Mouse (Mus musculus) stomach, embryonic 14.5 days (tissue): ENCODE results near the gene Gna11. TPM values are rescaled to one million over a fixed set of nuclear protein-coding genes. Genes with fewer than 3 reads are reported as not detected.

Experiments used
- ATAC-seq: fragments of 200-750 bp; cut with Nextera tagmentation; 2 replicates; pipeline ENCODE4 v1.8.0; 2017; ENCODE audit warnings: low read depth, moderate TSS enrichment; ENCODE audit not compliant: insufficient number of reproducible peaks, insufficient read depth, low FRiP score
- H3K27ac ChIP-seq: fragments of 300-500 bp; sonication (generic); 2 replicates; pipeline ENCODE4 v1.5.1; 2014; ENCODE audit warnings: mild to moderate bottlenecking, low read length, moderate library complexity, mixed read lengths
- H3K27me3 ChIP-seq: fragments of 300-500 bp; sonication (generic); 2 replicates; pipeline ENCODE4 v1.6.1; 2014; ENCODE audit warnings: low read length, control low read depth, mixed read lengths; ENCODE audit not compliant: control insufficient read depth, insufficient read depth
- H3K36me3 ChIP-seq: fragments of 300-500 bp; sonication (generic); 2 replicates; pipeline ENCODE4 v1.6.1; 2014; ENCODE audit warnings: mild to moderate bottlenecking, control low read depth, low read length, moderate library complexity, mixed read lengths; ENCODE audit not compliant: control insufficient read depth, insufficient read depth
- H3K4me1 ChIP-seq: fragments of 300-500 bp; sonication (generic); 2 replicates; pipeline ENCODE4 v1.6.1; 2014; ENCODE audit warnings: low read length, control low read depth, mixed read lengths; ENCODE audit not compliant: control insufficient read depth, insufficient read depth
- H3K4me2 ChIP-seq: fragments of 300-500 bp; sonication (generic); replicated peaks from 2 replicates; pipeline ENCODE4 v1.6.1; 2014; ENCODE audit warnings: low read depth, low read length, control low read depth
- H3K4me3 ChIP-seq: fragments of 300-500 bp; sonication (generic); 2 replicates; pipeline ENCODE4 v1.5.1; 2014; ENCODE audit warnings: low read depth, low read length, control low read depth
- H3K9ac ChIP-seq: fragments of 300-500 bp; sonication (generic); replicated peaks from 2 replicates; pipeline ENCODE4 v1.6.1; 2014; ENCODE audit warnings: low read depth, mild to moderate bottlenecking, control low read depth, low read length, moderate library complexity, mixed read lengths
- H3K9me3 ChIP-seq: fragments of 300-500 bp; sonication (generic); 2 replicates; pipeline ENCODE4 v1.6.1; 2016; ENCODE audit warnings: low read depth, low read length, control low read depth; ENCODE audit not compliant: control insufficient read depth
- WGBS: fragments of 180-500 bp; shearing (Covaris S2); extraction: QIAGEN DNeasy Blood & Tissue Kit; methylation state at CpG from one replicate; pipeline ENCODE4 v1.1.7; 2014; 5-methylcytosine and 5-hydroxymethylcytosine counted together
- polyA plus RNA-seq: library from polyadenylated mRNA; unstranded; fragments of >200 nt; fragmentation: Nextera tagmentation; extraction: Ambion mirVana; gene quantifications from 2 replicates; pipeline ENCODE4 v1.2.1, GENCODE M21; 2014

Gene Gna11
- polyA plus RNA-seq, 1 experiment from 2014 or later: 89.3 TPM

DNA sequence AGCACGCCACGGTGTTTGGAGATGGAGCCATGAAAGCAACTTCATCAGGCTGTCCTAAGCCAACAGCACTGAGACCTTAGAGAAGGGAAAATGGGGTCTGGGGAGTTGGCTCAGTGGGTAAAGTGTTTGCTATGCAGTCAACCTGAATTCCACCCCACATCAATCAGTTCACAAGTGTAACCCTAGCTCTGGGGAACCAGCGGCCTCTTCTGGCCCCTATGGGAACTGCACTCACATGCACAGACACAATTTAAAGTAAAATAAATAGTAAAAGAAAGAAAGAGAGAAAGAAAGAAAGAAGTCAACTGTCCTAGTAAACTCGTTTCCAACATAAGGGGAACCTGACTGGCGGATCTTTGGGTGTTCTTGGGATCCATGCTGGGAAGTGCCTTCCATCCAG is 31.2 kb downstream of the Gna11 start:
- Histone ChIP-seq H3K4me3 (no peak overlapping the region), H3K27me3 (no peaks in the 10 kb centered on the region), H3K9me3 (no peaks in the 10 kb centered on the region), H3K4me1 (no peaks in the 10 kb centered on the region), H3K27ac (no peak overlapping the region), H3K9ac (no peak overlapping the region), H3K4me2 (no peak overlapping the region), H3K36me3 (no peaks in the 10 kb centered on the region)
- 85% methylated on average over 5 of the region's 5 CpGs for WGBS
- ATAC-seq: no peak

DNA sequence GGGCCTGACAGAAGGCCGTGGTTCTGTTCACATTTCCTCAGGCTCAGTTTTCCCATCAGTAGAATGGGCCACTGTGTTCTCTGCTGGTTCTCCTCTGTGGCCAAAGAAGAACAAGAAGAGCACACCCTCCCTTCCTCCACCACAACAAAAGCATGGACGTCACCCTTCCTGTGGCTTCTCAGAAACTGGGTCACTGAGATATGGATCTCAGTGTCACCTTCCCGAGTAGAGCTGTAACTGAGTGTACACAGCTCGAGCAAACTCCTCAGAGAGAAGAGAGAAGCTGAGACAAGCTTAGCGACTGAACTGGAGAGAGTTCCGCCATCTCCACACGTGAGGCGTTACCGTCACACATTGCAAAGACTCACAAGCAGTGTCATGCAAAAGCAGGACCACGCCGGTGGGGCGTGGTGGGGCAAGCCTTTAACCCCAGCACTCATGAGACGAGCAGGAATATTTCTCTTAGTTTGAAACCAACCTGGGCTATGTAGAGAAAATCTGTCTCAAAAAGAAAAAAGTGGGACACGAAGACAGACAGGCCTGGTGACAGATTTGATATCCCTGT is 34.7 kb downstream of the Gna11 start:
- Histone ChIP-seq H3K9me3 (no peaks in the 10 kb centered on the region), H3K36me3 (no peaks in the 10 kb centered on the region), H3K27ac (no peak overlapping the region), H3K4me2 (no peak overlapping the region), H3K9ac (no peak overlapping the region), H3K4me3 (no peak overlapping the region), H3K4me1 (no peaks in the 10 kb centered on the region), H3K27me3 (no peaks in the 10 kb centered on the region)
- ATAC-seq: no peak
- WGBS: 66% methylated on average over 14 of the region's 14 CpGs

DNA sequence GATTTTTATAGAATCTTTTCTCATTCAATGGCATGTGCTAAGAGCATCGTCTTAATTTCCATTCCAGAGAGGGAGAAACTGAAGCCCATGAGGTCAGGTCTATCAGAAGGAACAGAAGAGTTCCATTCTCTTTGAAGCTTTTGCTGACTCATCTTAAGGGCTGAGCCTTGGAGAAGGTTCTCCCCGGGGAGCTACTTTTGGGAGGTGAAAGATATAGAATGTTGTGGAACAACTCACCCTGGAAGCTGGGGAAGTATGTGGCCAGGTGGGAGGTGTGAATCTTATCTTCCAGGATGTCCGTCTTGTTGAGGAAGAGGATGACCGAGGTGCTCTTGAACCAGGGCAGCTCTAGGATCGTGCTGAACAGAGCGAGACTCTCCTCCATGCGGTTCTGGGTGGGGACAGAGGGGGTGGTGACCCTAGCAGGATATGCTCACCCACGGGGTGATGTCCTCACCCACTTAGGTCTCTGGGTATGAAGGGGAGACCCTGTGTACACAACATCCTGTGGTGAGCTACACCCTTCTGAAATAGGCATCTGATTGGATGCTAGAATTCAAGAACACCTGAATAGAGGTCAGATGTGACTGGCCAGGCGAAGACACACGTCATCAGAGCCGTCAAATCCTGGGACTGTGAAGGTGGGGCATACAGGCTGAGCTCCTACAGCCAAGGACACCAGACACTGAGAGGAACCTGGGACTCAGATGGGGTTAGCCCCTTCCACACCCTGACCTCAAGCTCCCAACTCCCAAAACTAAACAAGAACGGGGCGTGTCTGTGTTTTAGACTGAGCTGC is 37.1 kb downstream of the Gna11 start:
- no peak overlapping the region for H3K4me2 ChIP-seq
- no peak for ATAC-seq
- no peak overlapping the region for H3K9ac ChIP-seq
- no peaks in the 10 kb centered on the region for H3K27me3 ChIP-seq
- H3K36me3 ChIP-seq: no peaks in the 10 kb centered on the region
- H3K27ac ChIP-seq: no peak overlapping the region
- 73% methylated on average over 13 of the region's 13 CpGs for WGBS
- H3K4me3 ChIP-seq: no peak overlapping the region
- no peaks in the 10 kb centered on the region for H3K9me3 ChIP-seq
- no peaks in the 10 kb centered on the region for H3K4me1 ChIP-seq

DNA sequence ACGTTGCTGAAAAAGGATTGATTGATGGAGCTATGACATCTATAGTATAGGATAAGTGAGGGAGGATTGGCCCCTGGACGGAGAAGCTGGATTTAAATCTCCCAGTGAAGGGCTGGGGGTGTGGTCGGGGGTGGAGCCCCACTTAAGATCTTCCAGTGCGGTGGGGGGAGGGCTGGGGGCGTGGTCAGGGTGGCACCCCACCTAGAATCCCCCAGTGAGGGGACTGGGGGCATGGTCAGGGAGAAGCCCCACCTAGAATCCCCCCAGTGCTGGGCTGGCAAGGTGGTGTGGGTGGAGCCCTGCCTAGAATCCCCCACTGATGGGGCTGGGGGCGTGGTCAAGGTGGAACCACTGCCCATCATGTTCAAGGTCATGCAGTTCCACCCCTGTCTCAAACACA is 37.9 kb downstream of the Gna11 start:
- Histone ChIP-seq H3K4me2 (no peak overlapping the region), H3K9me3 (no peaks in the 10 kb centered on the region), H3K4me1 (no peaks in the 10 kb centered on the region), H3K27me3 (no peaks in the 10 kb centered on the region), H3K36me3 (no peaks in the 10 kb centered on the region), H3K9ac (no peak overlapping the region), H3K4me3 (no peak overlapping the region), H3K27ac (no peak overlapping the region)
- ATAC-seq: no peak
- 32% methylated on average over 6 of the region's 6 CpGs for WGBS

DNA sequence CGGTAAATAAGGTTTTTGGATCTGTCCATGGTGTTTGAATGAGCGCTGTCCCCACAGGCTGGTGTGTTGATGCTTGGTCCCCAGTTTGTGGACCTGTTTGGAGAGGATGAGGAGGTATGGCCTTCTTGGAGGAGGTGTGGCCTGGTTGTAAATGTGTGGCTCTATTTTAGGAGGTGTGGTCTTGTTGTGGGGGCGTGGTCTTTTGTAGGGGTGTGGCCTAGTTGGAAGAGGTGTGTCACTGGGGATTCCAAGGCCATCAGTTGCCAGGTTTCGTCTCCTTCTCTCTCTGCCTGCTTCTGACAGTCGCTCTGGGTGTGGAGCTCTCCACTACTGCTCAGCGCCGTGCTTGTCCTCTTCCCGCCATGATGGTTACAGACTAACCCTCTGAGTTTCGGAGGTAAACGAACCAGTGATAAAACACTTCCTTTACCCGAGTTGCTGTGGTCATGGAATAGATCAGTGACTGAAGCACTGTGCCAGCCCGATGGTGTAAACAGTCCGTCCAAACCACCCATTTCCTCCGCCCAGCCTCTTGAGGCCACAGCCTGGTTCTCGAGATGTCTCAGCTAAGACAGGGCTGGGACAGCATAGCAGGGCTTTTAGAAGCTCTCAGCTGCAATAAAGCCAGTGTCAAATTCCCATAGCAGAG is 39.9 kb downstream of the Gna11 start:
- Histone ChIP-seq H3K9ac (no peak overlapping the region), H3K4me3 (no peak overlapping the region), H3K27ac (no peak overlapping the region), H3K36me3 (no peaks in the 10 kb centered on the region), H3K9me3 (no peaks in the 10 kb centered on the region), H3K27me3 (no peaks in the 10 kb centered on the region), H3K4me1 (no peaks in the 10 kb centered on the region), H3K4me2 (no peak overlapping the region)
- no peak for ATAC-seq
- WGBS: 69% methylated on average over 15 of the region's 15 CpGs

DNA sequence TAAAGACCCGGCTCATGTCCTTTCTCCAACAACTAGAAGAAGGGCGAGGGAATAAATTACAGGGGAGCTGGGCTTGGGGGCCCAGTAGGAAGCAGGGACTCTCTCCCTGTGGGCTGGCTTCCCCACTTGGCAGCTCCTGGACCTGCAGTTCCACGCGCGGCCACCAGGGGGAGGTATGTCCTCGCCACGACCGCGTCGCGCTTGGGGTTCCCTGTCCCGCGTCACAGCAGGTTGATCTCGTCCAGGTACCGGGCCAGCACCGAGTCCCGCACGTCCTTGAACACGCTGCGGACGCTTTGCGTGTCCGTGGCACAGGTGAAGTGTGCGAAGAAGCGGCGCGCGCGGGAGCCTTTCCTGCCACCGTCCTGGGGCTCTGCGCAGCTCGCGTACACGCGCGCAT is 42.3 kb downstream of the Gna11 start:
- no peaks in the 10 kb centered on the region for H3K9me3 ChIP-seq
- H3K9ac ChIP-seq: no peak overlapping the region
- H3K4me2 ChIP-seq: peak overlapping the region; percentile 62
- H3K4me1 ChIP-seq: no peaks in the 10 kb centered on the region
- no peak overlapping the region for H3K27ac ChIP-seq
- ATAC-seq: peak; percentile 72
- H3K27me3 ChIP-seq: no peaks in the 10 kb centered on the region
- H3K4me3 ChIP-seq: peak overlapping the region; percentile 27; the same call in 1 of the 2 replicates
- H3K36me3 ChIP-seq: no peaks in the 10 kb centered on the region
- WGBS: 9% methylated on average over 36 of the region's 36 CpGs

DNA sequence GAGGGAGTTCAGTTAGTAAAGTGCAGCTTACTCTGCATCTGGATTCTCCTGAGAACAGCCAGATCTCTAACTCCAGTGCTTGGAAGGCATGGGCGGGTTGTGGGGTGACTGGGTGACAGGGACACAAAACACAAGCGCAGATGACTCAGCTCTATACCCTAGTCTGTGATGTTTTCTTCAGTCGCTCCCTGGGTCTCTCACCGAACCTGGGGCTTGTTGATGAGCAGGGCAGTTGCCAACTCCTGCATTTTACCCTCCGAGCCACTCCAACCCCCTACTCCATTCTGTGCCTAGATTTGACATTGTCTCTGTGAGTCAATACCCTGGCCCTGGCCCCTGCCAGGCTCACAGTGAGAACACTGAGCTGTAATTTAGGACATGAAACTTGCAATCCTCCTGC is 43.1 kb downstream of the Gna11 start:
- Histone ChIP-seq H3K36me3 (no peaks in the 10 kb centered on the region), H3K27me3 (no peaks in the 10 kb centered on the region), H3K9ac (no peak overlapping the region), H3K4me1 (no peaks in the 10 kb centered on the region), H3K4me3 (no peak overlapping the region), H3K27ac (no peak overlapping the region), H3K9me3 (no peaks in the 10 kb centered on the region), H3K4me2 (no peak overlapping the region)
- 85% methylated on average over 5 of the region's 5 CpGs for WGBS
- no peak for ATAC-seq

DNA sequence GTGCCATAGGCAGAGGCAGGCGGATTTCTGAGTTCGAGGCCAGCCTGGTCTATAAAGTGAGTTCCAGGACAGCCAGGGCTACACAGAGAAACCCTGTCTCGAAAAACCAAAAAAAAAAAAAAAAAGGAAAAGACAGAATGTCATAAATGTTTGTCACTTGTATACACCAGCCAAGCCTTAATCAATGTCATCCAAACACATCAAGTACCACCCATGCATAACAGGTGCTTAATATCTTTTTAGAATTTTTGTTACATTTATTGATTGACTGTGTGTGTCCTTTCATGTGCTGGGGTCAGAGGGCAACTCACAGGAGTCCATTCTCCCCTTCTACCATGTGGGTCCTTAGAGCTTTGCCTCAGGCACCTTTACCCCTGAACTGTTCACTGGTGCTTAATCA is 45.0 kb downstream of the Gna11 start, which contains the start of gene S1pr4:
Gene S1pr4, minus strand, starts transcription at position 101 of the 400 bp plus-strand sequence.
- Histone ChIP-seq H3K36me3 (no peaks in the 10 kb centered on the region), H3K9ac (no peak within 1 kb of the TSS), H3K4me3 (no peak within 1 kb of the TSS), H3K4me1 (peaks cover 4% of the 10 kb centered on the region), H3K27ac (no peak within 1 kb of the TSS), H3K27me3 (no peaks in the 10 kb centered on the region), H3K9me3 (no peaks in the 10 kb centered on the region), H3K4me2 (no peak within 1 kb of the TSS)
- 91% methylated on average over 2 of the region's 3 CpGs for WGBS
- no peak for ATAC-seq
